Mouse (Mus musculus) CH12.LX (cell line): ENCODE data around the gene Msi2.

ENCODE experiments used
- BHLHE40 ChIP-seq: IDR thresholded peaks from 2 replicates; pipeline ENCODE4 v1.6.1; 2011; ENCODE audit warnings: mild to moderate bottlenecking, low read depth, low read length, improper control_type of control experiment
- CTCF ChIP-seq, 2 experiments: IDR thresholded peaks in 1 of 2; conservative IDR thresholded peaks in 1 of 2; 2 replicates each; pipeline ENCODE4 v1.5.1; 2011 to 2012; ENCODE audit warnings: low read depth in 2 of 2, low read length in 2 of 2, improper control_type of control experiment in 1 of 2, inconsistent platforms in 1 of 2, mild to moderate bottlenecking in 1 of 2, moderate library complexity in 1 of 2
- MAFK ChIP-seq: IDR thresholded peaks from 2 replicates; pipeline ENCODE4 v1.6.1; 2011; ENCODE audit warnings: low read length, improper control_type of control experiment; ENCODE audit not compliant: insufficient replicate concordance
- MAX ChIP-seq: IDR thresholded peaks from 2 replicates; pipeline ENCODE4 v1.6.1; 2011; ENCODE audit warnings: low read length, improper control_type of control experiment
- MYC ChIP-seq: IDR thresholded peaks from 2 replicates; pipeline ENCODE4 v1.6.1; 2011; ENCODE audit warnings: low read depth, mild to moderate bottlenecking, improper control_type of control experiment, low read length
- NRF1 ChIP-seq: IDR thresholded peaks from 2 replicates; pipeline ENCODE4 v1.6.1; 2014; ENCODE audit warnings: low read depth, mild to moderate bottlenecking, inconsistent platforms, low read length, improper control_type of control experiment, moderate library complexity
- POLR2A ChIP-seq: IDR thresholded peaks from 2 replicates; pipeline ENCODE4 v1.6.1; 2011; ENCODE audit warnings: low read depth, mild to moderate bottlenecking, improper control_type of control experiment, low read length
- RAD21 ChIP-seq: IDR thresholded peaks from 2 replicates; pipeline ENCODE4 v1.6.1; 2011; ENCODE audit warnings: low read depth, mild to moderate bottlenecking, low read length, improper control_type of control experiment, moderate library complexity
- SIN3A ChIP-seq: IDR thresholded peaks from 2 replicates; pipeline ENCODE4 v1.6.1; 2012; ENCODE audit warnings: low read length, improper control_type of control experiment, inconsistent platforms
- SMC3 ChIP-seq: IDR thresholded peaks from 2 replicates; pipeline ENCODE4 v1.6.1; 2011; ENCODE audit warnings: low read depth, low read length, improper control_type of control experiment
- ZC3H11A ChIP-seq: IDR thresholded peaks from 2 replicates; pipeline ENCODE4 v1.6.1; 2012; ENCODE audit warnings: low read depth, mild to moderate bottlenecking, inconsistent platforms, low read length, improper control_type of control experiment

GRCm38 (mm10) chr11:88583259-88583833 lies 135.0 kb downstream of the Msi2 start:
- TF ChIP-seq CTCF (conservative IDR thresholded peaks at IDR 0.05 in 1 of 2, IDR thresholded peaks at IDR 0.05 in 1 of 2; ENCODE audit: low read depth in 2 of 2, low read length in 2 of 2) (no peak), MYC (0 out of 2 replicates have a peak, but pooled peaks have one; percentile 21), POLR2A (peak; percentile 41; the same call in 1 of the 2 replicates), NRF1 (no peak), ZC3H11A (no peak), SMC3 (peak; percentile 13), BHLHE40 (peak; percentile 45; the same call in 1 of the 2 replicates), MAX (0 out of 2 replicates have a peak, but pooled peaks have one; percentile 35), MAFK (no peak), SIN3A (no peak; the same call in none of the 2 replicates), RAD21 (no peak; the same call in 1 of the 2 replicates)
